Mouse (Mus musculus): ENCODE results near the gene Arnt2.

- TF ChIP-seq CTCF (IDR thresholded peaks at IDR 0.05; ENCODE audit: low read depth, low read length) (no peak), GATA2 (IDR thresholded peaks at IDR 0.05; ENCODE audit: borderline replicate concordance, low read depth, low read length) (no peak), GATA1 (IDR thresholded peaks at IDR 0.05; ENCODE audit: borderline replicate concordance, low read length) (no peak), POLR2AphosphoS5 (IDR thresholded peaks at IDR 0.05; ENCODE audit: insufficient replicate concordance, low read depth, low read length) (no peak)
Observed at GRCm38 (mm10) chr7:84256661-84257060, 153.3 kb downstream of the Arnt2 start.

Measured in G1E (cell line).